Mouse (Mus musculus): ENCODE results near the gene Lamc3. TPM values are rescaled to one million over a fixed set of nuclear protein-coding genes. Genes with fewer than 3 reads are reported as not detected.

The Lamc3 gene
- polyA plus RNA-seq, 2 experiments: 0.84 to 1.1 TPM

DNA sequence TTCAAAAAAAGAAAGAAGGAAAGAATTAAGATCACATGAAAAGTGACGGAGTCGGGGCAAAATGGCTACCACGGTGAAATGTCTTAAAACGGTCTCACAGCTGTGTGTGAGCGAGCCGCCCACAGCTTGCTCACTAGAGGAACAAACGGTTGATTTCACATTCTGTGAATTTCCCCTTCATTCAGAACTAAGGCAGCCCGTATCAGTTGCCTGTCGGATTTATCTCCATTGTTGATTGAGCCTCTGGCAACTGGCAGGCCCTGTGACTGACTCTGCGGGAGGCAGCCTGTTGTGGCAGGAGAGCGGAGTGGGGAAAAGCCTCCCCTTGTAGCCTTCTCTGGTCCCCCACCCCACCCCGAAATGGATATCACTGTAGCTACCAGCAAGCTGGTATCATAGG lies 10.6 kb upstream of the Lamc3 start:
- no peak for ATAC-seq (ENCODE audit: low FRiP score, low read depth)
- H3K4me1 ChIP-seq (ENCODE audit: control insufficient read depth, insufficient read depth, low read length): 0 out of 2 replicates have a peak, but pooled peaks cover 4% of the 10 kb centered on the region
- H3K9me3 ChIP-seq (ENCODE audit: control insufficient read depth, low read length): no peaks in the 10 kb centered on the region
- H3K4me3 ChIP-seq (replicated peaks; ENCODE audit: low read length): no peak overlapping the region
- no peak overlapping the region for H3K9ac ChIP-seq (ENCODE audit: low read depth, low read length, severe bottlenecking)
- no peak for TF ChIP-seq POLR2A (IDR thresholded peaks at IDR 0.05; ENCODE audit: borderline replicate concordance, extremely low read depth, insufficient read depth, insufficient read length)
- WGBS: 30% methylated on average over 12 of the region's 12 CpGs
- no peak overlapping the region for H3K27ac ChIP-seq (replicated peaks; ENCODE audit: low read depth, low read length)
- no peak overlapping the region for H3K4me2 ChIP-seq (replicated peaks; ENCODE audit: low read depth, low read length, severe bottlenecking)
- no peaks in the 10 kb centered on the region for H3K36me3 ChIP-seq (ENCODE audit: control insufficient read depth, insufficient read depth, low read length)
- DNase-seq (ENCODE audit: low spot score): no peak
- H3K27me3 ChIP-seq (ENCODE audit: control insufficient read depth, insufficient read depth, low read length): peaks cover 16% of the 10 kb centered on the region

DNA sequence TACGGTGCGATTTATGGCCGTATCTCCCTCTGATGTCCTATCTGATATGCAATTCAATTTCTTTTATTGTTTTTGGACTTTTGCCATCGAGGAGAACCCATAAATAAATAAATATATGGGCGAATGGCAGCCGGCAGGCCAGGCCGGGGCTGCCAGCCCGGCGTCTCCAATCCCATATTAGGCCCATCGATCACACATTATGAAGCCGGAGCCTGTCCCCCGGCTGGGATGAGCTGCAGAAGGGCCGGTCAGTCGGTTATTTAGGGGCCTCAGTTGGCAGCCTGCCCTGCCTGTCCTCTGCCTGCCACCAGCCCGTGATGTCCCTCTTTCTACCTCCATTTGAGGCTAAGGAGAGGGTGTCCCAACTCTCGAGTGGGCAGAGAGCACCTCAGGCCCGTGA lies 8.5 kb upstream of the Lamc3 start:
- 0 out of 2 replicates have a peak, but pooled peaks cover 4% of the 10 kb centered on the region for H3K4me1 ChIP-seq (ENCODE audit: control insufficient read depth, insufficient read depth, low read length)
- no peak overlapping the region for H3K4me2 ChIP-seq (replicated peaks; ENCODE audit: low read depth, low read length, severe bottlenecking)
- no peak overlapping the region for H3K4me3 ChIP-seq (replicated peaks; ENCODE audit: low read length)
- TF ChIP-seq POLR2A (IDR thresholded peaks at IDR 0.05; ENCODE audit: borderline replicate concordance, extremely low read depth, insufficient read depth, insufficient read length): no peak
- H3K9ac ChIP-seq (ENCODE audit: low read depth, low read length, severe bottlenecking): no peak overlapping the region
- H3K36me3 ChIP-seq (ENCODE audit: control insufficient read depth, insufficient read depth, low read length): no peaks in the 10 kb centered on the region
- 75% methylated on average over 17 of the region's 17 CpGs for WGBS
- ATAC-seq (ENCODE audit: low FRiP score, low read depth): no peak
- no peaks in the 10 kb centered on the region for H3K9me3 ChIP-seq (ENCODE audit: control insufficient read depth, low read length)
- no peak for DNase-seq (ENCODE audit: low spot score)
- H3K27ac ChIP-seq (replicated peaks; ENCODE audit: low read depth, low read length): no peak overlapping the region
- peaks cover 38% of the 10 kb centered on the region for H3K27me3 ChIP-seq (ENCODE audit: control insufficient read depth, insufficient read depth, low read length)

DNA sequence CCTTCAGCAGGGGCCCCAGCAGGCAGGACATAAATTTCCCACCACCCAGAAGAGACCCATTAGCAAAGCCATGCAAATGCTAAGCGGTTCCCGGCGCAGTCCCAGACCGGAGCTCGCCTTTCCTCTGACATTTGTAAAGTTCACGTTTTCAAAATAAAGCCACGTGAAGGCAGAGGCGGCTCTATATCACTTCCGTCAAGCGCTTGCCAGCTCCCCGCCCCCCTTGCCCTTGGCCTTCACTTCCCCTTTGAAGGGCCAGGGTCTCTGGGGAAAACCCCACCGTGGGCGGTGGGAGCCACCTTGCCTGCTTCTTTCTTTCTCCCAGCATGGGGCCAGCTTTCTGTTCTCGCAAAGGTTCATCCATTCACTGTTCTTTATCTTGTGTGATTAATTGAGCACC lies 6.2 kb upstream of the Lamc3 start:
- H3K4me2 ChIP-seq (replicated peaks; ENCODE audit: low read depth, low read length, severe bottlenecking): no peak overlapping the region
- 0 out of 2 replicates have a peak, but pooled peaks cover 4% of the 10 kb centered on the region for H3K4me1 ChIP-seq (ENCODE audit: control insufficient read depth, insufficient read depth, low read length)
- no peak overlapping the region for H3K4me3 ChIP-seq (replicated peaks; ENCODE audit: low read length)
- peaks cover 45% of the 10 kb centered on the region for H3K27me3 ChIP-seq (ENCODE audit: control insufficient read depth, insufficient read depth, low read length)
- H3K9ac ChIP-seq (ENCODE audit: low read depth, low read length, severe bottlenecking): no peak overlapping the region
- no peaks in the 10 kb centered on the region for H3K36me3 ChIP-seq (ENCODE audit: control insufficient read depth, insufficient read depth, low read length)
- H3K27ac ChIP-seq (replicated peaks; ENCODE audit: low read depth, low read length): no peak overlapping the region
- no peak for ATAC-seq (ENCODE audit: low FRiP score, low read depth)
- TF ChIP-seq POLR2A (IDR thresholded peaks at IDR 0.05; ENCODE audit: borderline replicate concordance, extremely low read depth, insufficient read depth, insufficient read length): no peak
- WGBS: 4% methylated on average over 14 of the region's 14 CpGs
- DNase-seq (ENCODE audit: low spot score): no peak
- H3K9me3 ChIP-seq (ENCODE audit: control insufficient read depth, low read length): no peaks in the 10 kb centered on the region

DNA sequence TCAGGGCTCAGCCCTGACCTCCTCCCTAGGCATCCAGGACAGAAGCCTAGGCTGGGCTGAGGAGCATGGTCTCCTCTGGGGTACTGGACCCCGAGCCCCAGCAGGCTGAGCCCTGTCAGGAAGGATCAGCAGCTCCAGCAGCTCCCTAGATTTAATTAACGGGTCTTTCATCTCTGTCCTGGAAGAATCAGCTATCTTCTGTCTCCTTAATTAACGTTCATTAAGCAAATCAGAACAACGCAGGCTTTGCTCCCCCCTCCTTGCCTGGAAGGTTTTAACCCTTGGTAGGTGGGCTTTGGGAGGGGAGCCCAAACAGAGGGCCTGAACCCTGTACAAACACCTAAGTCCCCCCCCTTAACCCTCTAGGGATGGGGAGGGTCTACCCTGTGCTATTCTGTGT lies 4.0 kb upstream of the Lamc3 start:
- Histone ChIP-seq H3K4me2 (replicated peaks; ENCODE audit: low read depth, low read length, severe bottlenecking) (no peak overlapping the region), H3K9me3 (ENCODE audit: control insufficient read depth, low read length) (no peaks in the 10 kb centered on the region), H3K4me3 (replicated peaks; ENCODE audit: low read length) (no peak overlapping the region), H3K27ac (replicated peaks; ENCODE audit: low read depth, low read length) (no peak overlapping the region), H3K4me1 (ENCODE audit: control insufficient read depth, insufficient read depth, low read length) (0 out of 2 replicates have a peak, but pooled peaks cover 4% of the 10 kb centered on the region), H3K27me3 (ENCODE audit: control insufficient read depth, insufficient read depth, low read length) (peaks cover 66% of the 10 kb centered on the region), H3K36me3 (ENCODE audit: control insufficient read depth, insufficient read depth, low read length) (no peaks in the 10 kb centered on the region), H3K9ac (ENCODE audit: low read depth, low read length, severe bottlenecking) (no peak overlapping the region)
- ATAC-seq (ENCODE audit: low FRiP score, low read depth): no peak
- TF ChIP-seq POLR2A (IDR thresholded peaks at IDR 0.05; ENCODE audit: borderline replicate concordance, extremely low read depth, insufficient read depth, insufficient read length): no peak
- DNase-seq (ENCODE audit: low spot score): no peak
- 23% methylated on average over 4 of the region's 4 CpGs for WGBS

DNA sequence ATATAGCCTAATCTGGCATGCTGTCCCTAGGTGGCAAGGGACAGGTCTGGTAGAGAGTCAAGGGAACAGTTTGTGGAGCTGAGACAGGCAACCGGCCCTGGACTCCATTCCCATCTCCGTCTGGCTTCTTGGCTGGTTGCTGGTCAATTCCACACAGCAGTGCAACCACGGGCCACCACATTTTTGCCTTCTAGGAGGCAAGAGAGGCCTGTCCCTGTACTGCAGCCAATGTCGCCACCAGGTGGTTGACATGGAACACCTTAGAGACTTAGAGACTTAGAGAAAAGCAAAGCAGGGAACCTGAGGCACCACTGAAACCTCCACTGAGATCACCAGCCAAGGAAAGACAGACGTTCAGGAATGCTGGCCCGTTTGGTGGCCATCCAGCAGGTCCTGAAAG lies 2.3 kb upstream of the Lamc3 start:
- H3K4me3 ChIP-seq (replicated peaks; ENCODE audit: low read length): no peak overlapping the region
- ATAC-seq (ENCODE audit: low FRiP score, low read depth) (no peak), DNase-seq (ENCODE audit: low spot score) (no peak)
- H3K4me1 ChIP-seq (ENCODE audit: control insufficient read depth, insufficient read depth, low read length): 0 out of 2 replicates have a peak, but pooled peaks cover 4% of the 10 kb centered on the region
- H3K27ac ChIP-seq (replicated peaks; ENCODE audit: low read depth, low read length): no peak overlapping the region
- no peaks in the 10 kb centered on the region for H3K36me3 ChIP-seq (ENCODE audit: control insufficient read depth, insufficient read depth, low read length)
- no peaks in the 10 kb centered on the region for H3K9me3 ChIP-seq (ENCODE audit: control insufficient read depth, low read length)
- no peak overlapping the region for H3K9ac ChIP-seq (ENCODE audit: low read depth, low read length, severe bottlenecking)
- TF ChIP-seq POLR2A (IDR thresholded peaks at IDR 0.05; ENCODE audit: borderline replicate concordance, extremely low read depth, insufficient read depth, insufficient read length): no peak
- H3K4me2 ChIP-seq (replicated peaks; ENCODE audit: low read depth, low read length, severe bottlenecking): no peak overlapping the region
- H3K27me3 ChIP-seq (ENCODE audit: control insufficient read depth, insufficient read depth, low read length): peaks cover 68% of the 10 kb centered on the region
- 25% methylated on average over 6 of the region's 6 CpGs for WGBS

DNA sequence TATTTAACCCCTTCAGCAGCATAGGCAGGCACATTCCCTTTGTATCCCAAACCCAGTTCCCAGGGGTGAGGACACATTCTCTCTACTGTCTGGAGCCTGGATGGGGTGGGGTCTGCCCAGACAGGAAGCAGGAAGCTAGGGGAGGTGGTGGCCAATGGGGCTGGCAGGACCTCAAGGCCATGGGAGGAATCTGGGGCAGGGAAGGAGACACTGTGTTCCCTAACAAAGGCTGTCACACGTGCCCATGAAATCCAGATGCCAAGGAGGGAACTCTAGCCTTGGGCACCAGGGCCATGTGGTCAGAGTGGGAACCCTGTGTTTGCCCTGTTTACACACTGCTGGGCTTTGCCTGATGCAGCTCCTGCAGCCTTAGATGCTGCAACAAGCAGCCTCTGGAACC lies 1.8 kb downstream of the Lamc3 start:
- no peak overlapping the region for H3K4me3 ChIP-seq (replicated peaks; ENCODE audit: low read length)
- H3K9me3 ChIP-seq (ENCODE audit: control insufficient read depth, low read length): no peaks in the 10 kb centered on the region
- WGBS: 88% methylated on average over 1 of the region's 1 CpGs
- no peak overlapping the region for H3K4me2 ChIP-seq (replicated peaks; ENCODE audit: low read depth, low read length, severe bottlenecking)
- peaks cover 8% of the 10 kb centered on the region for H3K4me1 ChIP-seq (ENCODE audit: control insufficient read depth, insufficient read depth, low read length)
- H3K9ac ChIP-seq (ENCODE audit: low read depth, low read length, severe bottlenecking): no peak overlapping the region
- no peak overlapping the region for H3K27ac ChIP-seq (replicated peaks; ENCODE audit: low read depth, low read length)
- no peak for ATAC-seq (ENCODE audit: low FRiP score, low read depth)
- TF ChIP-seq POLR2A (IDR thresholded peaks at IDR 0.05; ENCODE audit: borderline replicate concordance, extremely low read depth, insufficient read depth, insufficient read length): no peak
- H3K36me3 ChIP-seq (ENCODE audit: control insufficient read depth, insufficient read depth, low read length): no peaks in the 10 kb centered on the region
- H3K27me3 ChIP-seq (ENCODE audit: control insufficient read depth, insufficient read depth, low read length): peaks cover 34% of the 10 kb centered on the region
- DNase-seq (ENCODE audit: low spot score): no peak
